Mouse (Mus musculus) lung, embryonic 14.5 days (tissue): ENCODE data around the gene Gm20696. TPM values are rescaled to one million over a fixed set of nuclear protein-coding genes. Genes with fewer than 3 reads are reported as not detected.

ENCODE experiments used
- ATAC-seq: fragments of 200-750 bp; cut with Nextera tagmentation; 2 replicates; pipeline ENCODE4 v1.8.0; 2017; ENCODE audit warnings: mild to moderate bottlenecking, moderate TSS enrichment, moderate library complexity; ENCODE audit not compliant: insufficient read depth
- DNase-seq: peaks from one replicate; pipeline ENCODE4 v3.0.0-alpha.2; 2015
- H3K27ac ChIP-seq: fragments of 300-500 bp; sonication (generic); 2 replicates; pipeline ENCODE4 v1.5.1; 2014; ENCODE audit warnings: low read depth, mild to moderate bottlenecking, moderate library complexity
- H3K27me3 ChIP-seq: fragments of 300-500 bp; sonication (generic); 2 replicates; pipeline ENCODE4 v1.6.1; 2014; ENCODE audit warnings: low read length, control low read depth; ENCODE audit not compliant: insufficient read depth
- H3K36me3 ChIP-seq: fragments of 300-500 bp; sonication (generic); 2 replicates; pipeline ENCODE4 v1.6.1; 2014; ENCODE audit warnings: control low read depth; ENCODE audit not compliant: insufficient read depth
- H3K4me1 ChIP-seq: fragments of 300-500 bp; sonication (generic); 2 replicates; pipeline ENCODE4 v1.6.1; 2014; ENCODE audit warnings: antibody characterized with exemption, control low read depth; ENCODE audit not compliant: insufficient read depth
- H3K4me2 ChIP-seq: fragments of 300-500 bp; sonication (generic); 2 replicates; pipeline ENCODE4 v1.6.1; 2014; ENCODE audit warnings: mild to moderate bottlenecking
- H3K4me3 ChIP-seq: fragments of 300-500 bp; sonication (generic); 2 replicates; pipeline ENCODE4 v1.5.1; 2014; ENCODE audit warnings: low read depth, low read length
- H3K9ac ChIP-seq: fragments of 300-500 bp; sonication (generic); 2 replicates; pipeline ENCODE4 v1.6.1; 2014
- H3K9me3 ChIP-seq: fragments of 300-500 bp; sonication (generic); 2 replicates; pipeline ENCODE4 v1.6.1; 2016; ENCODE audit warnings: low read depth, low read length, control low read depth
- CTCF ChIP-seq: IDR thresholded peaks from 2 replicates; pipeline ENCODE4 v1.5.1; 2016; ENCODE audit warnings: antibody characterized with exemption, low read depth
- WGBS: fragments of 180-500 bp; shearing (Covaris S2); extraction: QIAGEN DNeasy Blood & Tissue Kit; methylation state at CpG from one replicate; pipeline ENCODE4 v1.1.7; 2014; 5-methylcytosine and 5-hydroxymethylcytosine counted together
- polyA plus RNA-seq: library from polyadenylated mRNA; unstranded; fragments of >200 nt; fragmentation: Nextera tagmentation; extraction: Ambion mirVana; gene quantifications from 2 replicates; pipeline ENCODE4 v1.2.1, GENCODE M21; 2014

Gm20696 gene
- polyA plus RNA-seq, 1 experiment from 2014 or later: 7.3 TPM

DNA sequence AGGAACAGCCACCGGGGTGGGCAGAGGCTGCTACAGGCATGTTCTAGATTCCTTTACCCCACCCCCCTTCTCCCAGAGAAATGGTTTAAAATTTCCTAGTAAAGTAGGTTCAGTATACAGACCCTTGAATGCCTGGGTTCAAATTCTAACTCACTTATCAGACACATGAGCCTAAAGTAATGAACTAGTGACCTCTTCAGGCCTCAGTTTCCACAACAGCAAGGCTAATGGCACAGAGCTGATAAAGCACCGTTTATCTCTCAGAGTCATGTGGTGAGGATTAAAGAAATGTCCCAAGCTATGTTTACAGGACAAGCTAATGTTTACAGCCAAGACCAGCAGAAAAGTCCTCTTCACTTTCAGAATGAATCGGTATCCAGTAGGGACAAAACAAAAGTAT lies 173.7 kb downstream of the Gm20696 start:
- no peaks in the 10 kb centered on the region for H3K9me3 ChIP-seq
- H3K4me2 ChIP-seq: no peak overlapping the region
- no peak for ATAC-seq
- H3K9ac ChIP-seq: no peak overlapping the region
- no peak overlapping the region for H3K4me3 ChIP-seq
- no peaks in the 10 kb centered on the region for H3K36me3 ChIP-seq
- H3K27me3 ChIP-seq: no peaks in the 10 kb centered on the region
- peaks cover 25% of the 10 kb centered on the region for H3K4me1 ChIP-seq
- 5% methylated on average over 3 of the region's 3 CpGs for WGBS
- TF ChIP-seq CTCF: 0 out of 2 replicates have a peak, but pooled peaks have one; percentile 8
- no peak for DNase-seq
- no peak overlapping the region for H3K27ac ChIP-seq

GRCm38 (mm10) chr6:99491979-99492544 lies 174.5 kb downstream of the Gm20696 start:
- Histone ChIP-seq H3K4me1 (peaks cover 23% of the 10 kb centered on the region), H3K4me2 (no peak overlapping the region), H3K9me3 (no peaks in the 10 kb centered on the region), H3K27ac (no peak overlapping the region), H3K4me3 (no peak overlapping the region), H3K9ac (no peak overlapping the region), H3K36me3 (no peaks in the 10 kb centered on the region), H3K27me3 (no peaks in the 10 kb centered on the region)
- DNase-seq (no peak), ATAC-seq (no peak)
- no peak for TF ChIP-seq CTCF
- WGBS: 45% methylated on average over 6 of the region's 6 CpGs

DNA sequence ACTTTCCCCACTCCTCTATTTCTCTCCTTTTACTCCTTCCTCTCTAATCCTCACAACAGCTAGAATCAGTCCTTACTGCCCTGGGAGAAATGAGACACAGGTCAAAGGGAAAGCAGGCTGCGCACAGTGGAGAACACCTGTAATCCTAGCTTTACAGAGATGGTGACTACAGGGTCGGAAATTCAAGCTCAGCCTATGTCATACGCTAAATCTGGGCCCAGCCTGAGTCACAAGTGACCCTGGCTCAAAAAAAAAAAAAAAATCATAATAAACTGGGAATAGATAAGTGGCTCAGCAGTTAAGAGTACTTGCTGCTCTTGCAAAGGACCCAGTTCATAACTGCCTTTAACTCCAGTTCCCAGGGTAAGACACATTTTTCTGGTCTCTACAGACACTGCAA lies 175.5 kb downstream of the Gm20696 start:
- Histone ChIP-seq H3K4me1 (peaks cover 21% of the 10 kb centered on the region), H3K27ac (no peak overlapping the region), H3K9me3 (no peaks in the 10 kb centered on the region), H3K4me3 (no peak overlapping the region), H3K9ac (no peak overlapping the region), H3K4me2 (no peak overlapping the region), H3K27me3 (no peaks in the 10 kb centered on the region), H3K36me3 (no peaks in the 10 kb centered on the region)
- no peak for TF ChIP-seq CTCF
- DNase-seq (no peak), ATAC-seq (no peak)
- 72% methylated on average over 3 of the region's 3 CpGs for WGBS

GRCm38 (mm10) chr6:99489900-99490648 lies 176.5 kb downstream of the Gm20696 start:
- 66% methylated on average over 8 of the region's 8 CpGs for WGBS
- no peak for DNase-seq
- Histone ChIP-seq H3K4me2 (no peak overlapping the region), H3K4me3 (no peak overlapping the region), H3K9me3 (no peaks in the 10 kb centered on the region), H3K27ac (peak overlapping the region; percentile 46), H3K9ac (no peak overlapping the region), H3K27me3 (no peaks in the 10 kb centered on the region), H3K36me3 (no peaks in the 10 kb centered on the region), H3K4me1 (peaks cover 25% of the 10 kb centered on the region; the same call in 1 of the 2 replicates)
- no peak for ATAC-seq
- TF ChIP-seq CTCF: no peak

DNA sequence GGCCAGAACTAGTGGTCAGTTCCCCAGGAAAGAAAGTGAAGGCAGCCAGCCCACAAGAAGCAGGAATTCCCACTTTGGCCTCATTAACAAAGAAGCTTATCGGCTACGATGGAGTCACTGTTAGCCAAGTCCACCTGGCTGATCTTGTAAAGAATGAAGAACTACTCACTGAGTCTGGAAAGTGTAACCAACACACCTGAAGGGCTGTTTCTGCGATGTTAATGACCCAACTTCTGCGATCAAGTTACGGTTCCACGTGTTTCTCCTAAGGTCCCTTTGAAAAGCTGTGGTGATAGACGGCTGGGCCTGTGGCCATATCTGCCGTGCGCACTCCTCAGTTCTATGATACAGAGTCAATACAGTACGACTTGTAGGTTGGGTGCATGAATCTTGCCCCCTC lies 177.2 kb downstream of the Gm20696 start:
- TF ChIP-seq CTCF: no peak

DNA sequence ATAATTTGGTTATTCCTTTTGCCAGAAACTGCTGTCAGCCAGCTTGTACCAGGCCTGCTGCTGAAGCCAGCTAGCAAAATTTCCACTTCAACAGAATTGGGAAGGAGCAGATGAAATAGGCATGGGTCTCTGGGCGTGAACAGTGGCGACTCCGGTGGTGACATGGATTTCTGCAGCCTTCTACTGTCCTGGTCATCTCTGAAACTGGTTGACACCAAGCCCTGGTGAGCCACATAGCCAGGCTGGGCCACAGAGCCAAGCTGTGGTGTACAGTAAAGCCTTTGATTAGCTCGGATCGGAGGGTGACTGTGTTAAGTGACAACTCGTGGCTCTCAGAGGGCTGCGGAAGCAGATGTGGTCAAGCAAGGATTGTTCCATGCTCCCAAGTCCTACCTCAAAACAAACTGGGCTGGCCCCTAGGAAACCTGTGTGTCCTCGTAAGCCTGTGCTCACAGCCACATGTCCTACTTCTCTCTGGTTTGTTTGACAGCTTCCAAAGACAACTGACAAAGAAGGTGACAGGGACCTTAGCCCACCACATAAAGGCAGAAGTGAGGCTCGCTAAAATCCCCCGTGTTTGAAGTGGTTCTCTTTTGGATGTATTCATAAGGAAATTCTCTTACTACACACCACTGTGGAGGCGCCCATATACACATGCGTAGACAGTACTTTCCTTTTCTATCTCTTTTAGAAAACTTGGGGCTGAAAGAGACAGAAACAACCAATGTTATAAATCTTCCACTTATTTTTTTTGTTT lies 180.5 kb downstream of the Gm20696 start:
- 54% methylated on average over 12 of the region's 12 CpGs for WGBS
- Histone ChIP-seq H3K27ac (peak overlapping the region; percentile 95), H3K36me3 (no peaks in the 10 kb centered on the region), H3K27me3 (no peaks in the 10 kb centered on the region), H3K9me3 (no peaks in the 10 kb centered on the region), H3K4me3 (no peak overlapping the region), H3K9ac (no peak overlapping the region), H3K4me2 (peak overlapping the region; percentile 55; the same call in 1 of the 2 replicates), H3K4me1 (peaks cover 39% of the 10 kb centered on the region)
- peak; percentile 62 for DNase-seq
- peak; percentile 4; the same call in 1 of the 2 replicates for ATAC-seq
- peak; percentile 59 for TF ChIP-seq CTCF

More for the DNA sequence above, 177.2 kb downstream of the Gm20696 start:
- H3K27ac ChIP-seq: peak overlapping the region; percentile 46
- no peaks in the 10 kb centered on the region for H3K9me3 ChIP-seq
- 67% methylated on average over 10 of the region's 10 CpGs for WGBS
- no peaks in the 10 kb centered on the region for H3K27me3 ChIP-seq
- H3K36me3 ChIP-seq: no peaks in the 10 kb centered on the region
- 0 out of 2 replicates have a peak, but pooled peaks have one; percentile 3 for ATAC-seq
- DNase-seq: peak; percentile 60
- H3K4me2 ChIP-seq: no peak overlapping the region
- H3K9ac ChIP-seq: no peak overlapping the region
- peaks cover 31% of the 10 kb centered on the region for H3K4me1 ChIP-seq
- no peak overlapping the region for H3K4me3 ChIP-seq
